Mouse (Mus musculus) ES-Bruce4 (cell line): ENCODE results near the gene Ech1.

Source experiments
- CTCF ChIP-seq: IDR thresholded peaks from one replicate; pipeline ENCODE4 v1.8.1; 2011; ENCODE audit warnings: low read depth, low read length
- EP300 ChIP-seq: IDR thresholded peaks from 2 replicates; pipeline ENCODE4 v1.6.1; 2011; ENCODE audit warnings: low read depth, low read length; ENCODE audit not compliant: insufficient read depth
- POLR2A ChIP-seq: IDR thresholded peaks from one replicate; pipeline ENCODE4 v1.8.1; 2011; ENCODE audit warnings: low read length; ENCODE audit not compliant: insufficient read depth

- TF ChIP-seq CTCF (no peak), POLR2A (no peak), EP300 (no peak)
Measured at GRCm38 (mm10) chr7:28849700-28850236, 24.8 kb downstream of the Ech1 start.
